Mouse (Mus musculus): ENCODE data around the gene Borcs8.

Gene Borcs8

GRCm38 (mm10) chr8:70134931-70135330, 4.4 kb upstream of the Borcs8 start:
- DNase-seq: no peak

GRCm38 (mm10) chr8:70136591-70136990, 2.7 kb upstream of the Borcs8 start:
- no peak for DNase-seq

GRCm38 (mm10) chr8:70137890-70138289, 1.4 kb upstream of the Borcs8 start:
- DNase-seq: no peak

GRCm38 (mm10) chr8:70139981-70140380, 682 bp downstream of the Borcs8 start:
- DNase-seq: no peak

- DNase-seq: no peak
Observed at GRCm38 (mm10) chr8:70147678-70148607, 8.6 kb downstream of the Borcs8 start.

GRCm38 (mm10) chr8:70150158-70150557, 10.9 kb downstream of the Borcs8 start:
- no peak for DNase-seq

- DNase-seq: peak; percentile 73 to 74
Observed at GRCm38 (mm10) chr8:70152537-70153257, 13.4 kb downstream of the Borcs8 start.

- DNase-seq: no peak
Observed at GRCm38 (mm10) chr8:70157240-70157800, 18.0 kb downstream of the Borcs8 start.

- peak; percentile 55 to 65 for DNase-seq
Observed at GRCm38 (mm10) chr8:70158069-70158853, 19.0 kb downstream of the Borcs8 start.

GRCm38 (mm10) chr8:70159211-70159610, 19.9 kb downstream of the Borcs8 start:
- DNase-seq: no peak

- DNase-seq: no peak
Observed at GRCm38 (mm10) chr8:70160015-70160414, 20.7 kb downstream of the Borcs8 start.

GRCm38 (mm10) chr8:70163316-70163715, 24.0 kb downstream of the Borcs8 start:
- no peak for DNase-seq

GRCm38 (mm10) chr8:70166504-70167110, 27.3 kb downstream of the Borcs8 start:
- peak; percentile 46 to 50 for DNase-seq

- no peak for DNase-seq
Observed at GRCm38 (mm10) chr8:70170116-70170515, 30.8 kb downstream of the Borcs8 start.

- DNase-seq: no peak
Observed at GRCm38 (mm10) chr8:70170748-70171147, 31.4 kb downstream of the Borcs8 start.

GRCm38 (mm10) chr8:70171240-70171639, 31.9 kb downstream of the Borcs8 start:
- no peak for DNase-seq

GRCm38 (mm10) chr8:70172043-70172681, 32.9 kb downstream of the Borcs8 start, which contains the start of gene Tmem161a:
TSS of gene Tmem161a (plus strand) at chr8:70172356.
- peak; percentile 95 for DNase-seq

GRCm38 (mm10) chr8:70173320-70173719, 34.0 kb downstream of the Borcs8 start:
- no peak for DNase-seq

- DNase-seq: no peak
Observed at GRCm38 (mm10) chr8:70174079-70174478, 34.8 kb downstream of the Borcs8 start.

- no peak for DNase-seq
Observed at GRCm38 (mm10) chr8:70178231-70178630, 38.9 kb downstream of the Borcs8 start.

GRCm38 (mm10) chr8:70179082-70179481, 39.8 kb downstream of the Borcs8 start:
- DNase-seq: no peak
